Mouse (Mus musculus) CH12.LX (cell line): ENCODE data around the gene Agfg1. TPM values are rescaled to one million over a fixed set of nuclear protein-coding genes. Genes with fewer than 3 reads are reported as not detected.
A peak's percentile ranks its signal among the peaks of the same experiment; 100 is the strongest.

Experiments
- DNase-seq: peaks from one replicate; pipeline ENCODE4 v3.0.0-alpha.2; 2013; ENCODE audit errors: extremely low read depth
- H3K27ac ChIP-seq: 2 replicates; pipeline ENCODE4 v1.5.1; 2012; ENCODE audit warnings: low read depth, mild to moderate bottlenecking, control low read depth, moderate library complexity; ENCODE audit not compliant: insufficient read depth
- H3K27me3 ChIP-seq: replicated peaks from 2 replicates; pipeline ENCODE3; 2012; ENCODE audit warnings: inconsistent platforms
- H3K36me3 ChIP-seq, 2 experiments: replicated peaks in 1 of 2; 2 replicates each; pipeline versions ENCODE3 to v1.6.1; 2012; ENCODE audit warnings: inconsistent platforms in 1 of 2, low read length in 1 of 2, mild to moderate bottlenecking in 1 of 2, mixed read lengths in 1 of 2, moderate library complexity in 1 of 2; ENCODE audit not compliant: control insufficient read depth in 1 of 2, insufficient read depth in 1 of 2
- H3K4me1 ChIP-seq, 2 experiments: 2 replicates each; pipeline ENCODE4 v1.6.1; 2012; ENCODE audit warnings: inconsistent platforms in 1 of 2, moderate library complexity in 1 of 2; ENCODE audit not compliant: insufficient read depth in 2 of 2, control insufficient read depth in 1 of 2
- H3K4me2 ChIP-seq: 2 replicates; pipeline ENCODE4 v1.6.1; 2012; ENCODE audit warnings: low read depth, mild to moderate bottlenecking, control low read depth; ENCODE audit not compliant: poor library complexity, insufficient read depth, severe bottlenecking
- H3K4me3 ChIP-seq, 3 experiments: fragments of 150-350 bp in 1 of 3; sonication (generic) in 1 of 3; replicated peaks in 1 of 3; 2 replicates each; pipeline versions ENCODE3 to v1.5.1; 2011 to 2012; ENCODE audit warnings: low read depth in 2 of 3, low read length in 2 of 3, mild to moderate bottlenecking in 2 of 3, moderate library complexity in 2 of 3, control low read depth in 1 of 3, improper control_type of control experiment in 1 of 3, inconsistent platforms in 1 of 3, mixed read lengths in 1 of 3; ENCODE audit not compliant: poor library complexity in 1 of 3
- H3K79me2 ChIP-seq: replicated peaks from 2 replicates; pipeline ENCODE4 v1.6.1; 2012; ENCODE audit warnings: mild to moderate bottlenecking, moderate library complexity; ENCODE audit not compliant: control insufficient read depth, poor library complexity, insufficient read depth, severe bottlenecking; ENCODE audit errors: extremely low read depth
- H3K9ac ChIP-seq: 2 replicates; pipeline ENCODE4 v1.6.1; 2012; ENCODE audit warnings: low read depth, mild to moderate bottlenecking, control low read depth, moderate library complexity; ENCODE audit not compliant: insufficient read depth
- H3K9me3 ChIP-seq: replicated peaks from 2 replicates; pipeline ENCODE3; 2012; ENCODE audit warnings: low read length, inconsistent platforms, mixed read lengths
- BHLHE40 ChIP-seq: IDR thresholded peaks from 2 replicates; pipeline ENCODE4 v1.6.1; 2011; ENCODE audit warnings: mild to moderate bottlenecking, low read depth, low read length, improper control_type of control experiment
- CHD1 ChIP-seq: IDR thresholded peaks from 2 replicates; pipeline ENCODE4 v1.6.1; 2012; ENCODE audit warnings: low read depth, low read length, improper control_type of control experiment, inconsistent platforms
- CHD2 ChIP-seq: IDR thresholded peaks from 2 replicates; pipeline ENCODE4 v1.6.1; 2011; ENCODE audit warnings: low read length, improper control_type of control experiment
- CTCF ChIP-seq, 2 experiments: IDR thresholded peaks in 1 of 2; conservative IDR thresholded peaks in 1 of 2; 2 replicates each; pipeline ENCODE4 v1.5.1; 2011 to 2012; ENCODE audit warnings: low read depth in 2 of 2, low read length in 2 of 2, improper control_type of control experiment in 1 of 2, inconsistent platforms in 1 of 2, mild to moderate bottlenecking in 1 of 2, moderate library complexity in 1 of 2
- E2F4 ChIP-seq: IDR thresholded peaks from 2 replicates; pipeline ENCODE4 v1.6.1; 2011; ENCODE audit warnings: low read depth, low read length, improper control_type of control experiment; ENCODE audit not compliant: insufficient replicate concordance
- ELF1 ChIP-seq: IDR thresholded peaks from 2 replicates; pipeline ENCODE4 v1.6.1; 2014; ENCODE audit warnings: low read depth, mild to moderate bottlenecking, inconsistent platforms, low read length, improper control_type of control experiment
- EP300 ChIP-seq: IDR thresholded peaks from 2 replicates; pipeline ENCODE4 v1.6.1; 2011; ENCODE audit warnings: low read length, improper control_type of control experiment
- ETS1 ChIP-seq: conservative IDR thresholded peaks from 2 replicates; pipeline ENCODE4 v1.6.1; 2012; ENCODE audit warnings: low read depth, mild to moderate bottlenecking, inconsistent platforms, low read length, improper control_type of control experiment, moderate library complexity
- GABPA ChIP-seq: IDR thresholded peaks from 2 replicates; pipeline ENCODE4 v1.6.1; 2012; ENCODE audit warnings: low read depth, low read length, improper control_type of control experiment, inconsistent platforms; ENCODE audit not compliant: insufficient replicate concordance
- HCFC1 ChIP-seq: IDR thresholded peaks from 2 replicates; pipeline ENCODE4 v1.6.1; 2012; ENCODE audit warnings: low read depth, mild to moderate bottlenecking, inconsistent platforms, low read length, improper control_type of control experiment
- IRF4 ChIP-seq: IDR thresholded peaks from 2 replicates; pipeline ENCODE4 v1.6.1; 2014; ENCODE audit warnings: low read depth, mild to moderate bottlenecking, inconsistent platforms, low read length, improper control_type of control experiment
- JUN ChIP-seq: IDR thresholded peaks from 2 replicates; pipeline ENCODE4 v1.6.1; 2011; ENCODE audit warnings: low read depth, mild to moderate bottlenecking, low read length, improper control_type of control experiment, moderate library complexity; ENCODE audit not compliant: insufficient read depth
- JUND ChIP-seq: conservative IDR thresholded peaks from 2 replicates; pipeline ENCODE4 v1.6.1; 2011; ENCODE audit warnings: low read depth, low read length, improper control_type of control experiment
- KAT2A ChIP-seq: IDR thresholded peaks from 2 replicates; pipeline ENCODE4 v1.6.1; 2012; ENCODE audit warnings: low read length, improper control_type of control experiment, inconsistent platforms; ENCODE audit not compliant: insufficient replicate concordance
- MAFK ChIP-seq: IDR thresholded peaks from 2 replicates; pipeline ENCODE4 v1.6.1; 2011; ENCODE audit warnings: low read length, improper control_type of control experiment; ENCODE audit not compliant: insufficient replicate concordance
- MAX ChIP-seq: IDR thresholded peaks from 2 replicates; pipeline ENCODE4 v1.6.1; 2011; ENCODE audit warnings: low read length, improper control_type of control experiment
- MAZ ChIP-seq: IDR thresholded peaks from 2 replicates; pipeline ENCODE4 v1.6.1; 2012; ENCODE audit warnings: low read depth, mild to moderate bottlenecking, inconsistent platforms, low read length, improper control_type of control experiment, moderate library complexity
- MEF2A ChIP-seq: IDR thresholded peaks from 2 replicates; pipeline ENCODE4 v1.6.1; 2014; ENCODE audit warnings: low read depth, mild to moderate bottlenecking, inconsistent platforms, low read length, improper control_type of control experiment, borderline replicate concordance
- MXI1 ChIP-seq: IDR thresholded peaks from 2 replicates; pipeline ENCODE4 v1.6.1; 2011; ENCODE audit warnings: mild to moderate bottlenecking, low read depth, low read length, improper control_type of control experiment
- MYC ChIP-seq: IDR thresholded peaks from 2 replicates; pipeline ENCODE4 v1.6.1; 2011; ENCODE audit warnings: low read depth, mild to moderate bottlenecking, improper control_type of control experiment, low read length
- NELFE ChIP-seq: IDR thresholded peaks from 2 replicates; pipeline ENCODE4 v1.6.1; 2011; ENCODE audit warnings: low read depth, low read length, improper control_type of control experiment
- NRF1 ChIP-seq: IDR thresholded peaks from 2 replicates; pipeline ENCODE4 v1.6.1; 2014; ENCODE audit warnings: low read depth, mild to moderate bottlenecking, inconsistent platforms, low read length, improper control_type of control experiment, moderate library complexity
- PAX5 ChIP-seq: IDR thresholded peaks from 2 replicates; pipeline ENCODE4 v1.6.1; 2012; ENCODE audit warnings: low read length, inconsistent platforms, mixed read lengths
- POLR2A ChIP-seq: IDR thresholded peaks from 2 replicates; pipeline ENCODE4 v1.6.1; 2011; ENCODE audit warnings: low read depth, mild to moderate bottlenecking, improper control_type of control experiment, low read length
- POLR2AphosphoS2 ChIP-seq: IDR thresholded peaks from 2 replicates; pipeline ENCODE4 v1.6.1; 2011; ENCODE audit warnings: low read depth, low read length, improper control_type of control experiment
- RAD21 ChIP-seq: IDR thresholded peaks from 2 replicates; pipeline ENCODE4 v1.6.1; 2011; ENCODE audit warnings: low read depth, mild to moderate bottlenecking, low read length, improper control_type of control experiment, moderate library complexity
- RCOR1 ChIP-seq: conservative IDR thresholded peaks from 2 replicates; pipeline ENCODE4 v1.6.1; 2012; ENCODE audit warnings: low read depth, mild to moderate bottlenecking, inconsistent platforms, low read length, improper control_type of control experiment
- SIN3A ChIP-seq: IDR thresholded peaks from 2 replicates; pipeline ENCODE4 v1.6.1; 2012; ENCODE audit warnings: low read length, improper control_type of control experiment, inconsistent platforms
- SMC3 ChIP-seq: IDR thresholded peaks from 2 replicates; pipeline ENCODE4 v1.6.1; 2011; ENCODE audit warnings: low read depth, low read length, improper control_type of control experiment
- TBP ChIP-seq: conservative IDR thresholded peaks from 2 replicates; pipeline ENCODE4 v1.6.1; 2011; ENCODE audit warnings: low read depth, low read length, improper control_type of control experiment
- TCF12 ChIP-seq: IDR thresholded peaks from 2 replicates; pipeline ENCODE4 v1.6.1; 2014; ENCODE audit warnings: low read depth, mild to moderate bottlenecking, inconsistent platforms, low read length, improper control_type of control experiment
- UBTF ChIP-seq: IDR thresholded peaks from 2 replicates; pipeline ENCODE4 v1.6.1; 2012; ENCODE audit warnings: low read depth, mild to moderate bottlenecking, inconsistent platforms, low read length, improper control_type of control experiment, moderate library complexity
- USF1 ChIP-seq: IDR thresholded peaks from 2 replicates; pipeline ENCODE4 v1.6.1; 2014; ENCODE audit warnings: low read depth, mild to moderate bottlenecking, inconsistent platforms, low read length, improper control_type of control experiment
- USF2 ChIP-seq: conservative IDR thresholded peaks from 2 replicates; pipeline ENCODE4 v1.6.1; 2011; ENCODE audit warnings: low read depth, low read length, improper control_type of control experiment
- ZC3H11A ChIP-seq: IDR thresholded peaks from 2 replicates; pipeline ENCODE4 v1.6.1; 2012; ENCODE audit warnings: low read depth, mild to moderate bottlenecking, inconsistent platforms, low read length, improper control_type of control experiment
- ZKSCAN1 ChIP-seq: IDR thresholded peaks from 2 replicates; pipeline ENCODE4 v1.6.1; 2012; ENCODE audit warnings: low read depth, inconsistent platforms, low read length, improper control_type of control experiment, borderline replicate concordance
- ZMIZ1 ChIP-seq: IDR thresholded peaks from 2 replicates; pipeline ENCODE4 v1.6.1; 2012; ENCODE audit warnings: low read depth, mild to moderate bottlenecking, inconsistent platforms, low read length, improper control_type of control experiment
- ZNF384 ChIP-seq: IDR thresholded peaks from 2 replicates; pipeline ENCODE4 v1.6.1; 2012; ENCODE audit warnings: low read depth, low read length, improper control_type of control experiment, inconsistent platforms
- dilution Hi-C: fragments of 300-500 bp; cut with MboI; formaldehyde crosslinking; loops from 2 replicates; pipeline ENCODE4 v1.14.3; 2020; ENCODE audit warnings: low sequenced_read_pairs; ENCODE audit not compliant: extremely low pct_unique_long_range_greater_than_20kb, extremely low pct_ligation_motif_present
- in situ Hi-C: fragments of 300-500 bp; cut with MboI; formaldehyde crosslinking; loops from 3 replicates; pipeline ENCODE4 v1.14.3; 2019; ENCODE audit warnings: low sequenced_read_pairs, low pct_ligation_motif_present, low pct_unique_long_range_greater_than_20kb, mixed read lengths
- polyA plus RNA-seq: library from polyadenylated mRNA; unstranded; fragments of >175 nt; gene quantifications from 2 replicates; pipeline ENCODE4 v1.2.1, GENCODE M21; 2012; ENCODE audit warnings: low read depth; ENCODE audit not compliant: insufficient read length
- total RNA-seq, 2 experiments: library from RNA; depleted of rRNA; stranded (reverse); fragments of 300-350 nt in 1 of 2; fragments of >200 nt in 1 of 2; gene quantifications; 2 replicates each; pipeline ENCODE4 v1.2.3; 2012 to 2014

Gene Agfg1
- total RNA-seq (2012; rRNA removed) (59.0 and 66.9 TPM in 2 replicates), total RNA-seq (2014; rRNA removed) (124 and 127 TPM in 2 replicates), polyA plus RNA-seq (94.0 and 106 TPM in 2 replicates)

- H3K9ac ChIP-seq: peak within 1 kb of the TSS; percentile 95
- peaks cover 11 to 57% of the 10 kb centered on the region in 2 experiments for H3K4me1 ChIP-seq
- H3K27me3 ChIP-seq: no peaks in the 10 kb centered on the region
- H3K9me3 ChIP-seq: peaks cover 4% of the 10 kb centered on the region
- no peak for TF ChIP-seq CHD1
- peak; percentile 55 for TF ChIP-seq MAX
- TF ChIP-seq CTCF (conservative IDR thresholded peaks at IDR 0.05 in 1 of 2, IDR thresholded peaks at IDR 0.05 in 1 of 2; ENCODE audit: low read depth in 2 of 2, low read length in 2 of 2): peak; percentile 65 to 88
- TF ChIP-seq TCF12: peak; percentile 80
- TF ChIP-seq E2F4: no peak
- peak; percentile 63; the same call in 1 of the 2 replicates for TF ChIP-seq ZNF384
- TF ChIP-seq UBTF: no peak
- no peak for TF ChIP-seq RCOR1
- no peak for TF ChIP-seq JUND
- peak; percentile 61; the same call in 1 of the 2 replicates for TF ChIP-seq IRF4
- TF ChIP-seq SIN3A: peak; percentile 74
- TF ChIP-seq MYC: no peak
- no peak for TF ChIP-seq POLR2AphosphoS2
- no peak for TF ChIP-seq JUN
- 0 out of 2 replicates have a peak, but pooled peaks have one; percentile 41 for TF ChIP-seq KAT2A
- peak; percentile 32 for TF ChIP-seq RAD21
- peak; percentile 93 for TF ChIP-seq MAZ
- peak; percentile 26; the same call in 1 of the 2 replicates for TF ChIP-seq BHLHE40
- TF ChIP-seq MXI1: peak; percentile 77
- no peak for TF ChIP-seq USF2
- TF ChIP-seq NRF1: peak; percentile 31; the same call in 1 of the 2 replicates
- TF ChIP-seq USF1: no peak; the same call in 1 of the 2 replicates
- peak; percentile 83 for TF ChIP-seq HCFC1
- no peak for TF ChIP-seq ZC3H11A
- peak; percentile 87 for TF ChIP-seq GABPA
- no peak for TF ChIP-seq MAFK
- no peak for TF ChIP-seq TBP
- TF ChIP-seq NELFE: peak; percentile 67; the same call in 1 of the 2 replicates
- peak; percentile 44; the same call in 1 of the 2 replicates for TF ChIP-seq MEF2A
- TF ChIP-seq ZKSCAN1: no peak
- TF ChIP-seq EP300: no peak
- no peak; the same call in 1 of the 2 replicates for TF ChIP-seq ELF1
- TF ChIP-seq CHD2: 0 out of 2 replicates have a peak, but pooled peaks have one; percentile 15
- TF ChIP-seq POLR2A: peak; percentile 77
- TF ChIP-seq SMC3: peak; percentile 75
- TF ChIP-seq ETS1: no peak; the same call in 1 of the 2 replicates
- no peak for TF ChIP-seq ZMIZ1
- no peak for TF ChIP-seq PAX5
- peak within 1 kb of the TSS; percentile 81 to 100 (median 97) for H3K4me3 ChIP-seq
- peak; percentile 85 for DNase-seq
- dilution Hi-C loops (no loop called here), in situ Hi-C loops (no loop called here)
- H3K79me2 ChIP-seq: peaks cover 48% of the 10 kb centered on the region
- H3K27ac ChIP-seq: peak within 1 kb of the TSS; percentile 74
- peak within 1 kb of the TSS; percentile 60 for H3K4me2 ChIP-seq
- peaks cover 11 to 26% of the 10 kb centered on the region in 2 experiments for H3K36me3 ChIP-seq
Measured at GRCm38 (mm10) chr1:82839296-82839613, at the start of gene Agfg1. Gene Agfg1, plus strand, starts transcription at chr1:82839483.
